Mouse (Mus musculus) layer of hippocampus, postnatal 10 days (tissue): ENCODE results near the gene Hist1h4c. TPM values are rescaled to one million over a fixed set of nuclear protein-coding genes. Genes with fewer than 3 reads are reported as not detected.

Source experiments
- DNase-seq, 2 experiments: peaks; one replicate each; pipeline ENCODE4 v3.0.0; 2021; ENCODE audit warnings: low spot score in 2 of 2
- long read RNA-seq: library from polyadenylated mRNA; stranded (forward); transcript quantifications from one replicate; pipeline ENCODE4 v2.0.0, GENCODE M21; 2023
- total RNA-seq, 2 experiments: library from RNA; stranded (reverse); gene quantifications; 2 replicates each; pipeline ENCODE4 v1.2.3; 2021

The Hist1h4c gene
- total RNA-seq: 100 to 1,000 TPM; 102 to 111 TPM
- long read RNA-seq: 0 reads

- peak; percentile 99 for DNase-seq
These were observed at the start of gene Hist1h4c for GRCm38 (mm10) chr13:23698300-23698693. Gene Hist1h4c, minus strand, starts transcription at chr13:23698454.

- no peak for DNase-seq
These were observed 49.6 kb upstream of the Hist1h4c start for GRCm38 (mm10) chr13:23747892-23748288.

GRCm38 (mm10) chr13:23747081-23747891, 49.0 kb upstream of the Hist1h4c start:
- no peak for DNase-seq

- DNase-seq: peak; percentile 67 to 72
These were observed 48.2 kb upstream of the Hist1h4c start, which contains the start of gene Hist1h2bb for GRCm38 (mm10) chr13:23746201-23747080. Gene Hist1h2bb, plus strand, starts transcription at chr13:23746734.

GRCm38 (mm10) chr13:23745381-23746161, 47.3 kb upstream of the Hist1h4c start, which contains the start of gene Hist1h3c:
Gene Hist1h3c, minus strand, starts transcription at chr13:23745602.
- peak; percentile 87 to 89 for DNase-seq

GRCm38 (mm10) chr13:23744421-23745380, 46.4 kb upstream of the Hist1h4c start:
- no peak for DNase-seq

- no peak for DNase-seq
These were observed 45.7 kb upstream of the Hist1h4c start for GRCm38 (mm10) chr13:23743963-23744362.

GRCm38 (mm10) chr13:23743215-23743614, 45.0 kb upstream of the Hist1h4c start:
- no peak for DNase-seq

- DNase-seq: no peak
These were observed 43.8 kb upstream of the Hist1h4c start for GRCm38 (mm10) chr13:23742007-23742406.

GRCm38 (mm10) chr13:23740910-23741309, 42.7 kb upstream of the Hist1h4c start:
- no peak for DNase-seq

GRCm38 (mm10) chr13:23740256-23740840, 42.1 kb upstream of the Hist1h4c start:
- DNase-seq: no peak

- DNase-seq: no peak
These were observed 41.6 kb upstream of the Hist1h4c start for GRCm38 (mm10) chr13:23739922-23740252.

GRCm38 (mm10) chr13:23739069-23739921, 41.0 kb upstream of the Hist1h4c start:
- peak; percentile 84 to 89 for DNase-seq

GRCm38 (mm10) chr13:23738677-23739068, 40.4 kb upstream of the Hist1h4c start, which contains the start of gene Hist1h1c:
Gene Hist1h1c, plus strand, starts transcription at chr13:23738808.
- peak; percentile 80 to 85 for DNase-seq

GRCm38 (mm10) chr13:23738041-23738440, 39.8 kb upstream of the Hist1h4c start:
- no peak for DNase-seq

GRCm38 (mm10) chr13:23737091-23737490, 38.8 kb upstream of the Hist1h4c start:
- no peak for DNase-seq

- DNase-seq: no peak
These were observed 34.0 kb upstream of the Hist1h4c start for GRCm38 (mm10) chr13:23732156-23732804.

- DNase-seq: no peak
These were observed 32.2 kb upstream of the Hist1h4c start for GRCm38 (mm10) chr13:23730479-23730878.
